Mouse (Mus musculus): ENCODE measurements around the gene Tigd3.

- no peak for TF ChIP-seq POLR2A (IDR thresholded peaks at IDR 0.05; ENCODE audit: low read depth, low read length)
- peak; percentile 28; the same call in 1 of the 2 replicates for TF ChIP-seq CTCF (conservative IDR thresholded peaks at IDR 0.05; ENCODE audit: insufficient read depth, insufficient read length, low read depth, low read length)
These were observed 16.3 kb upstream of the Tigd3 start for GRCm38 (mm10) chr19:5910221-5910620.
